Mouse (Mus musculus): ENCODE data around the gene Gp9. TPM values are rescaled to one million over a fixed set of nuclear protein-coding genes. Genes with fewer than 3 reads are reported as not detected.

The Gp9 gene
- polyA plus RNA-seq, 1 experiment from 2014 or later, result 3.3 TPM

Other genes starting within 250 kb of the Gp9 start
- gene Arhgap25, start 244.8 kb upstream of the Gp9 start, polyA plus RNA-seq (2015; fragmentation: Nextera tagmentation; extraction: Ambion mirVana), result 4.7 and 7.5 TPM in 2 replicates
- gene Prokr1, start 187.3 kb upstream of the Gp9 start, polyA plus RNA-seq (2015; fragmentation: Nextera tagmentation; extraction: Ambion mirVana), result 0.87 and 1.4 TPM in 2 replicates
- 7.2 and 7.9 TPM in 2 replicates for gene Aplf, start 105.9 kb upstream of the Gp9 start, polyA plus RNA-seq (2015; fragmentation: Nextera tagmentation; extraction: Ambion mirVana)
- 0.80 and 1.2 TPM in 2 replicates for gene Efcc1, start 47.2 kb upstream of the Gp9 start, polyA plus RNA-seq (2015; fragmentation: Nextera tagmentation; extraction: Ambion mirVana)
- 8.5 and 10.1 TPM in 2 replicates for gene Rab43, start 34.1 kb downstream of the Gp9 start, polyA plus RNA-seq (2015; fragmentation: Nextera tagmentation; extraction: Ambion mirVana)
- gene Gm45140, start 57.7 kb downstream of the Gp9 start, polyA plus RNA-seq (2015; fragmentation: Nextera tagmentation; extraction: Ambion mirVana), result 2.4 and 2.6 TPM in 2 replicates
- 21.5 and 29.1 TPM in 2 replicates for gene Isy1, start 60.7 kb downstream of the Gp9 start, polyA plus RNA-seq (2015; fragmentation: Nextera tagmentation; extraction: Ambion mirVana)
- gene Cnbp, start 73.0 kb downstream of the Gp9 start, polyA plus RNA-seq (2015; fragmentation: Nextera tagmentation; extraction: Ambion mirVana), result 713 and 783 TPM in 2 replicates
- 116 and 117 TPM in 2 replicates for gene Copg1, start 109.7 kb downstream of the Gp9 start, polyA plus RNA-seq (2015; fragmentation: Nextera tagmentation; extraction: Ambion mirVana)
- 27.0 and 27.3 TPM in 2 replicates for gene Hmces, start 135.9 kb downstream of the Gp9 start, polyA plus RNA-seq (2015; fragmentation: Nextera tagmentation; extraction: Ambion mirVana)
- gene H1fx, start 203.6 kb downstream of the Gp9 start, polyA plus RNA-seq (2015; fragmentation: Nextera tagmentation; extraction: Ambion mirVana), result 4.2 and 5.2 TPM in 2 replicates

All from heart, embryonic 16.5 days (tissue).